Mouse (Mus musculus): Measurements from ENCODE around the gene Gsdma2.

GRCm38 (mm10) chr11:98701213-98701670 is 54.7 kb downstream of the Gsdma2 start, which contains the start of gene Csf3:
- TF ChIP-seq CTCF (conservative IDR thresholded peaks at IDR 0.05; ENCODE audit: low read length): no peak
- no peak for TF ChIP-seq POU5F1 (IDR thresholded peaks at IDR 0.05; ENCODE audit: borderline replicate concordance, low read length)
- no peak for TF ChIP-seq NANOG (IDR thresholded peaks at IDR 0.05; ENCODE audit: borderline replicate concordance, low read length)

Measured in E14TG2a.4 (cell line).